Mouse (Mus musculus) hindbrain, postnatal 0 days (tissue): Measurements from ENCODE around the gene Sorl1. TPM values are rescaled to one million over a fixed set of nuclear protein-coding genes. Genes with fewer than 3 reads are reported as not detected.

Source experiments
- ATAC-seq: fragments of 200-750 bp; cut with Nextera tagmentation; 2 replicates; pipeline ENCODE4 v1.8.0; 2017; ENCODE audit warnings: mild to moderate bottlenecking, moderate TSS enrichment, moderate library complexity
- DNase-seq: peaks from one replicate; pipeline ENCODE4 v3.0.0-alpha.2; 2015; ENCODE audit warnings: low spot score
- H3K27ac ChIP-seq: fragments of 300-500 bp; sonication (generic); 2 replicates; pipeline ENCODE4 v1.5.1; 2014; ENCODE audit warnings: mild to moderate bottlenecking
- H3K27me3 ChIP-seq: fragments of 300-500 bp; sonication (generic); 2 replicates; pipeline ENCODE4 v1.6.1; 2014; ENCODE audit warnings: low read length, mixed read lengths; ENCODE audit not compliant: insufficient read depth
- H3K36me3 ChIP-seq: fragments of 300-500 bp; sonication (generic); 2 replicates; pipeline ENCODE4 v1.6.1; 2014; ENCODE audit warnings: low read length, mixed read lengths; ENCODE audit not compliant: insufficient read depth
- H3K4me1 ChIP-seq: fragments of 300-500 bp; sonication (generic); 2 replicates; pipeline ENCODE4 v1.6.1; 2014; ENCODE audit warnings: antibody characterized with exemption, low read length, mixed read lengths; ENCODE audit not compliant: insufficient read depth
- H3K4me2 ChIP-seq: fragments of 300-500 bp; sonication (generic); 2 replicates; pipeline ENCODE4 v1.6.1; 2014; ENCODE audit warnings: low read depth, mild to moderate bottlenecking, low read length, moderate library complexity, mixed read lengths
- H3K4me3 ChIP-seq: fragments of 300-500 bp; sonication (generic); 2 replicates; pipeline ENCODE4 v1.5.1; 2014; ENCODE audit warnings: low read length
- H3K9ac ChIP-seq: fragments of 300-500 bp; sonication (generic); replicated peaks from 2 replicates; pipeline ENCODE4 v1.6.1; 2014; ENCODE audit warnings: mild to moderate bottlenecking, low read length, moderate library complexity, mixed read lengths
- H3K9me3 ChIP-seq: fragments of 300-500 bp; sonication (generic); 2 replicates; pipeline ENCODE4 v1.6.1; 2016; ENCODE audit warnings: low read length, mixed read lengths
- CTCF ChIP-seq: IDR thresholded peaks from 2 replicates; pipeline ENCODE4 v1.5.1; 2016; ENCODE audit warnings: antibody characterized with exemption, control low read depth, low read depth
- WGBS: fragments of 180-500 bp; shearing (Covaris S2); extraction: QIAGEN DNeasy Blood & Tissue Kit; methylation state at CpG from one replicate; pipeline ENCODE4 v1.1.7; 2014; 5-methylcytosine and 5-hydroxymethylcytosine counted together
- polyA plus RNA-seq: library from polyadenylated mRNA; unstranded; fragments of >200 nt; fragmentation: Nextera tagmentation; extraction: Ambion mirVana; gene quantifications from 2 replicates; pipeline ENCODE4 v1.2.1, GENCODE M21; 2015
- total RNA-seq: library from RNA; depleted of rRNA; stranded (reverse); fragments of >200 nt; gene quantifications from 2 replicates; pipeline ENCODE4 v1.2.3, GENCODE M21; 2014

Gene Sorl1
- total and polyA plus RNA-seq, 2 experiments from 2014 or later, result 8.2 to 25.6 TPM

DNA sequence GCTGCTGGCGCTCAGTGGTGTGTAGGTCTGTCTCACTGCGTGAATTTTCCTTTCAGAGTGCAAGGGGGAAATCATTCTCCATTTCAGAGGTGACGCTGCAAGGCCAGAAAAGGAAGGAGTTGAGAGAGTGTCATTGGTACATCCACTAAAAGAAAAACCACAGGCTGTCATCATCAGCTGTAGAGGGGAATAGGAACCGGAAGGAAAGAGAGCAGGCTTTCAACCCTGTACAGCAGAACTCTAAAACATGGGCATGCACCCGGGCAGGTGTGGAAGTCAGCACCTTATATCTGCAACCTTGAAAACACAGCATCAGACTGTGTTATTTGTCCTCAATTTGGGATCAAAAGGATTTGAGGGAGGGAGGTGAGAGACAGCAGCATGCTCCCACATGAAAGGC lies 34.6 kb upstream of the Sorl1 start:
- Histone ChIP-seq H3K9ac (no peak overlapping the region), H3K27ac (no peak overlapping the region), H3K4me2 (no peak overlapping the region), H3K36me3 (no peaks in the 10 kb centered on the region), H3K4me1 (no peaks in the 10 kb centered on the region), H3K4me3 (no peak overlapping the region), H3K9me3 (no peaks in the 10 kb centered on the region), H3K27me3 (no peaks in the 10 kb centered on the region)
- DNase-seq (no peak), ATAC-seq (no peak)
- TF ChIP-seq CTCF, result no peak
- 76% methylated on average over 5 of the region's 5 CpGs for WGBS

DNA sequence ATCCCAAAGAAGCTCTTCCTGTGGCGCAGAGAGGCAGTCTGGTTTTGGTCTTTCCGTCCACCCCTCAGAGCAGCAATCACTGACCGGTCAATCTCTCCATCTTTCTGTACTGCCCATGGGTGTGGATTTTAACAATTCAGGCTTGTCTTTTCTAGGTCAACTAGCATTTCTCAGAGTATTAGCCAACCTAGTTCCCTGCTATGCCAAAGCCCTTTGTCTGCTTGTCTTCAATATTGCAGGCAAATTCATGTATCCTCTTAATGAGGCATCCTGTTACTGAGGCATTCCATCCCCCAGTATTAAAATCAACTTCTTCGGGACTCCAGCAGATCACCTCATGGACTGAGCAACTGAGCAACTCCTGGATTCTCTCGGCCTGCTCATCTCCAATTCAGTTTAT lies 33.9 kb upstream of the Sorl1 start:
- WGBS, result 90% methylated on average over 5 of the region's 5 CpGs

DNA sequence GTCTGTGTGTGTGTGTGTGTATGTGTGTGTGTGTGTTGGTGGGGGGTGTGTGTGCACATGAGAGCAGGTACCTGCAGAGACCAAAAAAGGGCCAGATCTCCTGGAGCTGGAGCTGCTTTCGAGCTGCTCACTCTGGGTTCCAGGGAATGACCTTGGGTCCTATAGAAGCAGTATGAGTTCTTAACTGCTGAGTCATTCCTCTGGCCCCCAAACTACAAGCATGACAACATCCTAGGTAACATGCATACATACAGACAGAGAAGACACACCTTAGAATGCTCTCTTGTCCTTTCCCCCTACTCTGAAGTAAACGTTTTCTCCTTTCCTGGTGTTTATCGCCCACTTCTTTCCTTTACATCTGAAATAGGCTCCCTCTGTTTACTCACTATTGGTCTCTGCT lies 32.5 kb upstream of the Sorl1 start:
- Histone ChIP-seq H3K4me1 (no peaks in the 10 kb centered on the region), H3K27ac (no peak overlapping the region), H3K9ac (no peak overlapping the region), H3K9me3 (no peaks in the 10 kb centered on the region), H3K4me3 (no peak overlapping the region), H3K36me3 (no peaks in the 10 kb centered on the region), H3K27me3 (no peaks in the 10 kb centered on the region), H3K4me2 (no peak overlapping the region)
- DNase-seq (no peak), ATAC-seq (no peak)
- 83% methylated on average over 3 of the region's 3 CpGs for WGBS
- no peak for TF ChIP-seq CTCF

More for the DNA sequence above, 33.9 kb upstream of the Sorl1 start:
- Histone ChIP-seq H3K9ac (no peak overlapping the region), H3K4me3 (no peak overlapping the region), H3K27ac (no peak overlapping the region), H3K4me2 (no peak overlapping the region), H3K9me3 (no peaks in the 10 kb centered on the region), H3K4me1 (no peaks in the 10 kb centered on the region), H3K36me3 (no peaks in the 10 kb centered on the region), H3K27me3 (no peaks in the 10 kb centered on the region)
- ATAC-seq (no peak), DNase-seq (no peak)
- no peak for TF ChIP-seq CTCF

DNA sequence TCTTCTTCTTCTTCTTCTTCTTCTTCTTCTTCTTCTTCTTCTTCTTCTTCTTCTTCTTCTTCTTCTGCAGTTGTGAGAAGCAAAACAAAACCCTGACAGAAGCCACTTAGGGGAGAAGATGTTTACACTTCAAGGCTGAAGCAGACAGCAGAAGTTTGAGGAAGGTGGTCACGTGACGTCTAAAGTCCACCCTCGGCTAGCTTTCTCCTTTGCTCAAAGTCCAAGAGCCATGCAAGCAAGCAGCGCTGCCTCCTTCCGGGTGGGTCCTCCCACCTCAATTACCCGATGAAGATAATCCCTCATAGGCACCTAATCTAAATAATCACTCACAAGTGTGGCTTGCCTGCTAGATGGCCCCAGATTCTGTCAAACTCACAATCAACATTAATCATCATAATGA lies 30.6 kb upstream of the Sorl1 start:
- TF ChIP-seq CTCF, result no peak
- no peak overlapping the region for H3K27ac ChIP-seq
- 93% methylated on average over 6 of the region's 6 CpGs for WGBS
- no peak overlapping the region for H3K4me3 ChIP-seq
- no peaks in the 10 kb centered on the region for H3K9me3 ChIP-seq
- H3K4me1 ChIP-seq, result no peaks in the 10 kb centered on the region
- no peak overlapping the region for H3K9ac ChIP-seq
- no peaks in the 10 kb centered on the region for H3K27me3 ChIP-seq
- DNase-seq (no peak), ATAC-seq (no peak)
- no peak overlapping the region for H3K4me2 ChIP-seq
- H3K36me3 ChIP-seq, result no peaks in the 10 kb centered on the region

GRCm38 (mm10) chr9:42148816-42149215 lies 24.7 kb upstream of the Sorl1 start:
- Histone ChIP-seq H3K9me3 (no peaks in the 10 kb centered on the region), H3K9ac (no peak overlapping the region), H3K4me1 (no peaks in the 10 kb centered on the region), H3K27ac (no peak overlapping the region), H3K4me2 (no peak overlapping the region), H3K27me3 (no peaks in the 10 kb centered on the region), H3K36me3 (no peaks in the 10 kb centered on the region), H3K4me3 (no peak overlapping the region)
- no peak for TF ChIP-seq CTCF
- 80% methylated on average over 6 of the region's 6 CpGs for WGBS
- ATAC-seq (no peak), DNase-seq (no peak)

- no peaks in the 10 kb centered on the region for H3K27me3 ChIP-seq
- H3K4me3 ChIP-seq, result no peak overlapping the region
- no peak overlapping the region for H3K27ac ChIP-seq
- no peak overlapping the region for H3K4me2 ChIP-seq
- no peak overlapping the region for H3K9ac ChIP-seq
- no peak for ATAC-seq
- H3K9me3 ChIP-seq, result no peaks in the 10 kb centered on the region
- no peak for TF ChIP-seq CTCF
- no peaks in the 10 kb centered on the region for H3K36me3 ChIP-seq
- H3K4me1 ChIP-seq, result no peaks in the 10 kb centered on the region
- no peak for DNase-seq
- WGBS, result 77% methylated on average over 4 of the region's 4 CpGs
Observed at GRCm38 (mm10) chr9:42148036-42148435, 23.9 kb upstream of the Sorl1 start.

- H3K27ac ChIP-seq, result no peak overlapping the region
- TF ChIP-seq CTCF, result no peak
- H3K4me3 ChIP-seq, result no peak overlapping the region
- H3K4me2 ChIP-seq, result no peak overlapping the region
- no peaks in the 10 kb centered on the region for H3K4me1 ChIP-seq
- DNase-seq (no peak), ATAC-seq (no peak)
- no peaks in the 10 kb centered on the region for H3K36me3 ChIP-seq
- H3K9ac ChIP-seq, result no peak overlapping the region
- H3K27me3 ChIP-seq, result no peaks in the 10 kb centered on the region
- H3K9me3 ChIP-seq, result no peaks in the 10 kb centered on the region
- 88% methylated on average over 2 of the region's 2 CpGs for WGBS
Observed at GRCm38 (mm10) chr9:42146463-42146862, 22.4 kb upstream of the Sorl1 start.
